Mouse (Mus musculus): ENCODE results near the gene Kxd1.

DNA sequence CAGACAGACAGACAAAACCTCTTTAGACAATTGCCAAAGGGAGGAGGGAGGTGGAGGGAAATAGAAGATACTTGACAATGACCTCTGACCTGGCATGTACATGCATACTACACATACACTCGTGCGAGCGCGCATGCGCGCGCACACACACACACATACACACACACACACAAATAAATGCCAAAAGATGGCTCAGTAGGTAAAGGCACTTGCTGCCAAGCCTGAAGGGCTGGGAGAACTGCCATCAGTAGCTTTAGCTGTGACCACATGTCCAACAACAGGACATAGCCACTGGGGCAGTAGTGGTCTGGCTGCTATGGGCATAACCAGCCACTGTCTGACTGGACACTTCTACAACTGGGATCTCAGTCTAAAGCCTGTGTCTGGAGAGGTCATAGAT, 55.9 kb downstream of the Kxd1 start:
- TF ChIP-seq POLR2A (IDR thresholded peaks at IDR 0.05; ENCODE audit: borderline replicate concordance, control insufficient read depth, low read depth, low read length): no peak
- no peak for TF ChIP-seq CTCF (IDR thresholded peaks at IDR 0.05; ENCODE audit: control insufficient read depth, insufficient read depth, low read length)
